Mouse (Mus musculus) embryonic facial prominence, embryonic 10.5 days (tissue): ENCODE results near the gene Cd63. TPM values are rescaled to one million over a fixed set of nuclear protein-coding genes. Genes with fewer than 3 reads are reported as not detected.

ENCODE experiments used
- DNase-seq: peaks from one replicate; pipeline ENCODE4 v3.0.0-alpha.2; 2017; ENCODE audit warnings: low spot score
- H3K27ac ChIP-seq: fragments of 300-500 bp; sonication (generic); replicated peaks from 2 replicates; pipeline ENCODE4 v1.5.1; 2016; ENCODE audit warnings: mild to moderate bottlenecking
- H3K27me3 ChIP-seq: fragments of 300-500 bp; sonication (generic); replicated peaks from 2 replicates; pipeline ENCODE4 v1.6.1; 2016; ENCODE audit warnings: low read depth, mild to moderate bottlenecking; ENCODE audit not compliant: poor library complexity, severe bottlenecking
- H3K36me3 ChIP-seq: fragments of 300-500 bp; sonication (generic); replicated peaks from 2 replicates; pipeline ENCODE4 v1.6.1; 2016; ENCODE audit warnings: mild to moderate bottlenecking, moderate library complexity
- H3K4me1 ChIP-seq: fragments of 300-500 bp; sonication (generic); 2 replicates; pipeline ENCODE4 v1.6.1; 2016
- H3K4me3 ChIP-seq: fragments of 300-500 bp; sonication (generic); 2 replicates; pipeline ENCODE4 v1.5.1; 2016; ENCODE audit warnings: mild to moderate bottlenecking, moderate library complexity
- H3K9me3 ChIP-seq: fragments of 300-500 bp; sonication (generic); 2 replicates; pipeline ENCODE4 v1.6.1; 2016; ENCODE audit warnings: mild to moderate bottlenecking
- WGBS: fragments of 180-500 bp; shearing (Covaris S2); methylation state at CpG from one replicate; pipeline ENCODE4 v1.1.7; 2016; 5-methylcytosine and 5-hydroxymethylcytosine counted together
- polyA plus RNA-seq: library from polyadenylated mRNA; unstranded; fragments of >200 nt; fragmentation: Nextera tagmentation; extraction: Ambion mirVana; gene quantifications from 2 replicates; pipeline ENCODE4 v1.2.1, GENCODE M21; 2016

Gene Cd63
- polyA plus RNA-seq = 274 and 319 TPM in 2 replicates

GRCm38 (mm10) chr10:128900698-128901097, at the start of gene Cd63:
Gene Cd63, plus strand, starts transcription at chr10:128900989.
- H3K4me1 ChIP-seq = peaks cover 21% of the 10 kb centered on the region
- 86% methylated on average over 3 of the region's 3 CpGs for WGBS

GRCm38 (mm10) chr10:128861176-128861575, 39.6 kb upstream of the Cd63 start:
- Histone ChIP-seq H3K36me3 (peaks cover 86% of the 10 kb centered on the region), H3K4me3 (no peak overlapping the region), H3K27ac (no peak overlapping the region), H3K9me3 (no peaks in the 10 kb centered on the region), H3K27me3 (no peaks in the 10 kb centered on the region), H3K4me1 (no peaks in the 10 kb centered on the region)
- no peak for DNase-seq

More at GRCm38 (mm10) chr10:128900698-128901097, at the start of gene Cd63:
- Histone ChIP-seq H3K9me3 (no peaks in the 10 kb centered on the region), H3K27ac (no peak within 1 kb of the TSS), H3K36me3 (no peaks in the 10 kb centered on the region), H3K4me3 (no peak within 1 kb of the TSS), H3K27me3 (peaks cover 23% of the 10 kb centered on the region)
- no peak for DNase-seq

GRCm38 (mm10) chr10:128866042-128866441, 34.7 kb upstream of the Cd63 start:
- Histone ChIP-seq H3K27ac (no peak overlapping the region), H3K4me1 (no peaks in the 10 kb centered on the region), H3K4me3 (no peak overlapping the region), H3K27me3 (no peaks in the 10 kb centered on the region), H3K36me3 (peaks cover 83% of the 10 kb centered on the region), H3K9me3 (no peaks in the 10 kb centered on the region)
- no peak for DNase-seq
- 89% methylated on average over 3 of the region's 3 CpGs for WGBS

GRCm38 (mm10) chr10:128866518-128866917, 34.3 kb upstream of the Cd63 start:
- Histone ChIP-seq H3K27me3 (no peaks in the 10 kb centered on the region), H3K9me3 (no peaks in the 10 kb centered on the region), H3K4me1 (no peaks in the 10 kb centered on the region), H3K4me3 (no peak overlapping the region), H3K36me3 (peaks cover 83% of the 10 kb centered on the region), H3K27ac (no peak overlapping the region)
- 93% methylated on average over 1 of the region's 1 CpGs for WGBS
- DNase-seq = no peak

GRCm38 (mm10) chr10:128870341-128870740, 30.4 kb upstream of the Cd63 start:
- Histone ChIP-seq H3K27ac (no peak overlapping the region), H3K9me3 (no peaks in the 10 kb centered on the region), H3K27me3 (no peaks in the 10 kb centered on the region), H3K4me3 (no peak overlapping the region), H3K36me3 (peaks cover 91% of the 10 kb centered on the region), H3K4me1 (no peaks in the 10 kb centered on the region)
- 85% methylated on average over 3 of the region's 3 CpGs for WGBS
- no peak for DNase-seq

GRCm38 (mm10) chr10:128878291-128878690, 22.5 kb upstream of the Cd63 start:
- Histone ChIP-seq H3K9me3 (no peaks in the 10 kb centered on the region), H3K27me3 (no peaks in the 10 kb centered on the region), H3K36me3 (peaks cover 92% of the 10 kb centered on the region), H3K4me3 (no peak overlapping the region), H3K4me1 (no peaks in the 10 kb centered on the region), H3K27ac (no peak overlapping the region)
- no peak for DNase-seq

GRCm38 (mm10) chr10:128878811-128879210, 22.0 kb upstream of the Cd63 start:
- no peaks in the 10 kb centered on the region for H3K9me3 ChIP-seq
- H3K27me3 ChIP-seq = no peaks in the 10 kb centered on the region
- DNase-seq = no peak
- H3K4me3 ChIP-seq = no peak overlapping the region
- H3K36me3 ChIP-seq = peaks cover 92% of the 10 kb centered on the region
- 85% methylated on average over 2 of the region's 2 CpGs for WGBS
- H3K4me1 ChIP-seq = no peaks in the 10 kb centered on the region
- no peak overlapping the region for H3K27ac ChIP-seq

- Histone ChIP-seq H3K9me3 (no peaks in the 10 kb centered on the region), H3K27me3 (no peaks in the 10 kb centered on the region), H3K4me3 (no peak overlapping the region), H3K36me3 (peaks cover 93% of the 10 kb centered on the region), H3K27ac (no peak overlapping the region), H3K4me1 (peaks cover 24% of the 10 kb centered on the region)
- WGBS = 84% methylated on average over 5 of the region's 5 CpGs
- DNase-seq = no peak
Measured at GRCm38 (mm10) chr10:128882067-128882466, 18.7 kb upstream of the Cd63 start.

GRCm38 (mm10) chr10:128888941-128889827, 11.6 kb upstream of the Cd63 start:
- Histone ChIP-seq H3K4me3 (peak overlapping the region; percentile 89), H3K27ac (peak overlapping the region; percentile 93), H3K9me3 (no peaks in the 10 kb centered on the region), H3K4me1 (peaks cover 70% of the 10 kb centered on the region), H3K27me3 (peaks cover 16% of the 10 kb centered on the region), H3K36me3 (peaks cover 40% of the 10 kb centered on the region)
- WGBS = 1% methylated on average over 7 of the region's 7 CpGs
- peak; percentile 91 for DNase-seq

- Histone ChIP-seq H3K36me3 (peaks cover 33% of the 10 kb centered on the region), H3K27ac (peak overlapping the region; percentile 93), H3K9me3 (no peaks in the 10 kb centered on the region), H3K27me3 (peaks cover 22% of the 10 kb centered on the region), H3K4me1 (peaks cover 66% of the 10 kb centered on the region), H3K4me3 (peak overlapping the region; percentile 89)
- DNase-seq = no peak
- WGBS = 2% methylated on average over 2 of the region's 2 CpGs
Measured at GRCm38 (mm10) chr10:128889846-128890245, 10.9 kb upstream of the Cd63 start.

- peak overlapping the region; percentile 93 for H3K27ac ChIP-seq
- WGBS = under 1% methylated on average over 40 of the region's 40 CpGs
- H3K4me3 ChIP-seq = peak overlapping the region; percentile 89
- peaks cover 64% of the 10 kb centered on the region for H3K4me1 ChIP-seq
- peaks cover 25% of the 10 kb centered on the region for H3K36me3 ChIP-seq
- H3K9me3 ChIP-seq = no peaks in the 10 kb centered on the region
- DNase-seq = peak; percentile 48
- H3K27me3 ChIP-seq = peaks cover 26% of the 10 kb centered on the region
Measured at GRCm38 (mm10) chr10:128890383-128891295, 10.2 kb upstream of the Cd63 start.

GRCm38 (mm10) chr10:128891296-128892094, 9.3 kb upstream of the Cd63 start, which contains the start of gene Gdf11:
Gene Gdf11, minus strand, starts transcription at chr10:128891718.
- no peaks in the 10 kb centered on the region for H3K9me3 ChIP-seq
- H3K4me3 ChIP-seq = peak within 1 kb of the TSS; percentile 89
- H3K27ac ChIP-seq = peak within 1 kb of the TSS; percentile 93
- H3K27me3 ChIP-seq = peaks cover 35% of the 10 kb centered on the region
- peak; percentile 92 for DNase-seq
- WGBS = under 1% methylated on average over 69 of the region's 89 CpGs
- H3K4me1 ChIP-seq = peaks cover 65% of the 10 kb centered on the region
- peaks cover 17% of the 10 kb centered on the region for H3K36me3 ChIP-seq
